8 mouse cellular contexts compared by ENCODE assay signal in genomic region chr7:116262101-116262500, GRCm38 (mm10). TPM values are rescaled to one million over a fixed set of nuclear protein-coding genes. Genes with fewer than 3 reads are reported as not detected.
DNase-seq lines count a peak whose midpoint lies in the region; ATAC-seq lines count a peak whose summit lies in the region.

No protein-coding gene starts in this region.

- no peaks in the 10 kb centered on the region for H3K9me3 ChIP-seq in hindbrain, embryonic 15.5 days
- no peaks in the 10 kb centered on the region for H3K9me3 ChIP-seq in hindbrain, embryonic 12.5 days (replicated peaks)
- H3K9me3 ChIP-seq in forebrain, embryonic 14.5 days (replicated peaks; ENCODE audit: control insufficient read depth, low read length) = no peaks in the 10 kb centered on the region
- H3K9me3 ChIP-seq in lung, embryonic 15.5 days = no peaks in the 10 kb centered on the region

- 35% methylated on average over 4 of the region's 4 CpGs for WGBS in hindbrain, embryonic 15.5 days
- 40% methylated on average over 4 of the region's 4 CpGs for WGBS in hindbrain, embryonic 12.5 days
- 15% methylated on average over 4 of the region's 4 CpGs for WGBS in forebrain, embryonic 14.5 days
- WGBS in lung, embryonic 15.5 days = 33% methylated on average over 4 of the region's 4 CpGs

- no peaks in the 10 kb centered on the region for H3K36me3 ChIP-seq in hindbrain, embryonic 15.5 days
- no peaks in the 10 kb centered on the region for H3K36me3 ChIP-seq in hindbrain, embryonic 12.5 days
- H3K36me3 ChIP-seq in forebrain, embryonic 14.5 days (ENCODE audit: control insufficient read depth, insufficient read depth, low read length) = no peaks in the 10 kb centered on the region
- no peaks in the 10 kb centered on the region for H3K36me3 ChIP-seq in lung, embryonic 15.5 days

- H3K27me3 ChIP-seq in hindbrain, embryonic 15.5 days = no peaks in the 10 kb centered on the region
- H3K27me3 ChIP-seq in hindbrain, embryonic 12.5 days = no peaks in the 10 kb centered on the region
- no peaks in the 10 kb centered on the region for H3K27me3 ChIP-seq in forebrain, embryonic 14.5 days (replicated peaks; ENCODE audit: control insufficient read depth, insufficient read depth, low read length)
- H3K27me3 ChIP-seq in lung, embryonic 15.5 days = no peaks in the 10 kb centered on the region

- peak; percentile 71 for DNase-seq in ES-CJ7 (ENCODE audit: low read depth, low spot score)
- DNase-seq in forebrain, embryonic 14.5 days (ENCODE audit: low spot score) = peak; percentile 47
- no peak for DNase-seq in ovary, postnatal 14 days (ENCODE audit: low spot score)
- no peak for DNase-seq in urinary bladder, adult 18-20 months (ENCODE audit: low spot score in 2 of 2)

- H3K4me1 ChIP-seq in hindbrain, embryonic 15.5 days (replicated peaks) = no peaks in the 10 kb centered on the region
- H3K4me1 ChIP-seq in hindbrain, embryonic 12.5 days = peaks cover 19% of the 10 kb centered on the region
- peaks cover 9% of the 10 kb centered on the region; the same call in 1 of the 2 replicates for H3K4me1 ChIP-seq in forebrain, embryonic 14.5 days (ENCODE audit: control insufficient read depth, insufficient read depth, low read length)
- peaks cover 5% of the 10 kb centered on the region; the same call in 1 of the 2 replicates for H3K4me1 ChIP-seq in lung, embryonic 15.5 days

- H3K27ac ChIP-seq in hindbrain, embryonic 15.5 days (replicated peaks) = no peak overlapping the region
- H3K27ac ChIP-seq in hindbrain, embryonic 12.5 days = no peak overlapping the region
- H3K27ac ChIP-seq in forebrain, embryonic 14.5 days (ENCODE audit: low read depth, low read length) = peak overlapping the region; percentile 55
- H3K27ac ChIP-seq in lung, embryonic 15.5 days = no peak overlapping the region

- no peak overlapping the region for H3K4me3 ChIP-seq in hindbrain, embryonic 15.5 days
- no peak overlapping the region for H3K4me3 ChIP-seq in hindbrain, embryonic 12.5 days
- no peak overlapping the region for H3K4me3 ChIP-seq in forebrain, embryonic 14.5 days (ENCODE audit: low read depth, low read length)
- H3K4me3 ChIP-seq in lung, embryonic 15.5 days = no peak overlapping the region

- ATAC-seq in hindbrain, embryonic 15.5 days (ENCODE audit: low FRiP score, low read depth) = 0 out of 2 replicates have a peak, but pooled peaks have one; percentile 32
- no peak for ATAC-seq in hindbrain, embryonic 12.5 days (ENCODE audit: low FRiP score)
- peak; percentile 64; the same call in 1 of the 2 replicates for ATAC-seq in forebrain, embryonic 14.5 days
- 0 out of 2 replicates have a peak, but pooled peaks have one; percentile 21 for ATAC-seq in lung, embryonic 15.5 days (ENCODE audit: borderline replicate concordance, extremely low read depth, low FRiP score, low TSS enrichment)
- ATAC-seq in erythroblast, adult 5-6 weeks (replicated peaks; ENCODE audit: low FRiP score, poor library complexity, severe bottlenecking) = no peak

- no peak overlapping the region for H3K4me2 ChIP-seq in hindbrain, embryonic 15.5 days
- no peak overlapping the region for H3K4me2 ChIP-seq in hindbrain, embryonic 12.5 days (replicated peaks)
- no peak overlapping the region for H3K4me2 ChIP-seq in forebrain, embryonic 14.5 days (ENCODE audit: low read length)
- H3K4me2 ChIP-seq in lung, embryonic 15.5 days = no peak overlapping the region

- H3K9ac ChIP-seq in hindbrain, embryonic 15.5 days = no peak overlapping the region
- H3K9ac ChIP-seq in hindbrain, embryonic 12.5 days = no peak overlapping the region
- no peak overlapping the region for H3K9ac ChIP-seq in forebrain, embryonic 14.5 days (ENCODE audit: low read length)
- H3K9ac ChIP-seq in lung, embryonic 15.5 days = no peak overlapping the region

RNA-seq across cellular contexts. Expression of gene Plekha7, which starts 46.1 kb away (rescaled TPM):
- polyA plus RNA-seq in hindbrain, embryonic 15.5 days (2015; fragmentation: Nextera tagmentation; extraction: Ambion mirVana) = 9.4 and 10.3 TPM in 2 replicates
- polyA plus RNA-seq in hindbrain, embryonic 12.5 days (2016; fragmentation: Nextera tagmentation; extraction: Ambion mirVana) = 10.7 and 12.5 TPM in 2 replicates
- polyA plus RNA-seq in forebrain, embryonic 14.5 days (2014; fragmentation: Nextera tagmentation; extraction: Ambion mirVana) = 3.1 and 4.7 TPM in 2 replicates
- polyA plus RNA-seq in lung, embryonic 15.5 days (2015; fragmentation: Nextera tagmentation; extraction: Ambion mirVana) = 12.1 and 15.1 TPM in 2 replicates
- total RNA-seq in erythroblast, adult 5-6 weeks (2015; ENCODE audit: low replicate concordance) = 2.1 TPM in 1 of 2 replicates, not detected in the other
- 0.17 TPM in 1 of 2 replicates, not detected in the other for total RNA-seq in erythroblast, adult 5-6 weeks (2017; ENCODE audit: low replicate concordance)

Comparison
In these comparisons a context has a peak if more than half of its experiments do, and no peak if none do; other contexts are left out.
1. ATAC-seq: peak in hindbrain, embryonic 15.5 days (single experiment), forebrain, embryonic 14.5 days (single experiment) and lung, embryonic 15.5 days (single experiment); none in hindbrain, embryonic 12.5 days (single experiment) and erythroblast, adult 5-6 weeks (single experiment).
2. DNase-seq: peak in ES-CJ7 (single experiment) and forebrain, embryonic 14.5 days (single experiment); none in ovary, postnatal 14 days (single experiment) and urinary bladder, adult 18-20 months (0 of 2).